Mouse (Mus musculus) myocyte (in vitro differentiated cells): ENCODE measurements at regions not wholly inside any gene's neighbourhood (a gene's known extent, or its start where the extent isn't known, plus 50 kb on each side); places are given as distances from the start of the nearest gene placed in this dataset.
A peak's percentile ranks its signal among the peaks of the same experiment; 100 is the strongest.

ENCODE experiments used
- H3K27me3 ChIP-seq: one replicate; pipeline ENCODE4 v1.6.1; 2011; ENCODE audit not compliant: control insufficient read depth, insufficient read depth, insufficient read length
- H3K36me3 ChIP-seq: one replicate; pipeline ENCODE4 v1.6.1; 2011; ENCODE audit not compliant: control insufficient read depth, insufficient read depth
- H3K4me2 ChIP-seq: one replicate; pipeline ENCODE4 v1.6.1; 2011; ENCODE audit warnings: low read depth, control low read depth
- H3K4me3 ChIP-seq: one replicate; pipeline ENCODE4 v1.5.1; 2011; ENCODE audit warnings: mild to moderate bottlenecking, control low read depth, moderate library complexity
- H3K79me2 ChIP-seq: one replicate; pipeline ENCODE4 v1.6.1; 2011; ENCODE audit not compliant: control insufficient read depth, insufficient read depth
- H3ac ChIP-seq: one replicate; pipeline ENCODE4 v1.6.1; 2011; ENCODE audit not compliant: control insufficient read depth, insufficient read length
- CEBPB ChIP-seq: IDR thresholded peaks from 2 replicates; pipeline ENCODE4 v1.6.1; 2011; ENCODE audit warnings: mild to moderate bottlenecking, moderate library complexity; ENCODE audit not compliant: poor library complexity, insufficient read depth, severe bottlenecking
- E2F4 ChIP-seq: IDR thresholded peaks from one replicate; pipeline ENCODE4 v1.6.1; 2011; ENCODE audit warnings: mild to moderate bottlenecking, control low read depth, moderate library complexity; ENCODE audit not compliant: insufficient read depth
- MAX ChIP-seq: IDR thresholded peaks from one replicate; pipeline ENCODE4 v1.6.1; 2011; ENCODE audit warnings: low read depth, mild to moderate bottlenecking, control low read depth
- MYOD1 ChIP-seq, 3 experiments: IDR thresholded peaks; one replicate each; pipeline ENCODE4 v1.6.1; 2011; ENCODE audit warnings: control low read depth in 2 of 3, low read depth in 2 of 3, mild to moderate bottlenecking in 2 of 3, moderate library complexity in 1 of 3; ENCODE audit not compliant: insufficient read length in 2 of 3, control insufficient read depth in 1 of 3
- MYOG ChIP-seq, 3 experiments: IDR thresholded peaks; one replicate each; pipeline ENCODE4 v1.6.1; 2011; ENCODE audit warnings: control low read depth in 2 of 3, low read depth in 2 of 3, mild to moderate bottlenecking in 2 of 3; ENCODE audit not compliant: insufficient read length in 2 of 3, control insufficient read depth in 1 of 3, insufficient read depth in 1 of 3
- POLR2A ChIP-seq: IDR thresholded peaks from one replicate; pipeline ENCODE4 v1.6.1; 2011; ENCODE audit warnings: low read depth, mild to moderate bottlenecking, control low read depth, moderate library complexity; ENCODE audit not compliant: insufficient read length
- POLR2AphosphoS2 ChIP-seq: IDR thresholded peaks from one replicate; pipeline ENCODE4 v1.6.1; 2011; ENCODE audit warnings: low read depth, control low read depth; ENCODE audit not compliant: insufficient read length
- REST ChIP-seq: IDR thresholded peaks from one replicate; pipeline ENCODE4 v1.6.1; 2011; ENCODE audit warnings: mild to moderate bottlenecking, control low read depth, moderate library complexity; ENCODE audit not compliant: insufficient read depth, insufficient read length
- SRF ChIP-seq: IDR thresholded peaks from one replicate; pipeline ENCODE4 v1.6.1; 2011; ENCODE audit warnings: low read depth; ENCODE audit not compliant: control insufficient read depth, insufficient read length
- TCF12 ChIP-seq: IDR thresholded peaks from one replicate; pipeline ENCODE4 v1.6.1; 2011; ENCODE audit warnings: mild to moderate bottlenecking, control low read depth; ENCODE audit not compliant: poor library complexity, insufficient read depth, severe bottlenecking
- TCF3 ChIP-seq: IDR thresholded peaks from one replicate; pipeline ENCODE4 v1.6.1; 2011; ENCODE audit warnings: low read depth, control low read depth; ENCODE audit not compliant: insufficient read length
- USF1 ChIP-seq: IDR thresholded peaks from one replicate; pipeline ENCODE4 v1.6.1; 2011; ENCODE audit warnings: low read depth, mild to moderate bottlenecking, control low read depth, moderate library complexity

DNA sequence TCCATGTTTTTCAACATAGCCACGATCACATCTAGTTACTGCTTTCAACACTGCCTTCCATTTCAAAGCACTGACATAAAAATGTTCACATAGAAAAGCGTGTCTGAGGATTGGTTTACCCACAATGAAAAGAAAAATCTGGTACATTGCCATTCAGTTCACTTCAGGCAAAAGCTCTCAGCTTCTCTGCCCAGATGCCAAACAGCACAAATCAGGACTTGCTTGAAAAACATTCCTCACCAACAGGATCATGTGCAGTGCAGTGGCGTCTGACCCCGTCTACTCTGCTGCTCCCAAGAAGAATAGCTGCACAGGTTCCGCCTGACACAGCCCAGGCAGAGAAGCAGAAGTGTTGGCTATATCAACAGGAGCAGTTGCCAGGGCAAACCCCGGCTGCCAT, 684.0 kb downstream of the Efnb2 start:
- Histone ChIP-seq H3K4me3 (no peak overlapping the region), H3K27me3 (no peaks in the 10 kb centered on the region), H3ac (no peak overlapping the region), H3K79me2 (no peaks in the 10 kb centered on the region), H3K36me3 (no peaks in the 10 kb centered on the region), H3K4me2 (no peak overlapping the region)
- TF ChIP-seq MYOG (IDR thresholded peaks at IDR 0.05; ENCODE audit: control insufficient read depth in 1 of 3, insufficient read depth in 1 of 3, insufficient read length in 2 of 3, low read depth in 2 of 3) (no peak), POLR2A (no peak), SRF (no peak), CEBPB (no peak)

DNA sequence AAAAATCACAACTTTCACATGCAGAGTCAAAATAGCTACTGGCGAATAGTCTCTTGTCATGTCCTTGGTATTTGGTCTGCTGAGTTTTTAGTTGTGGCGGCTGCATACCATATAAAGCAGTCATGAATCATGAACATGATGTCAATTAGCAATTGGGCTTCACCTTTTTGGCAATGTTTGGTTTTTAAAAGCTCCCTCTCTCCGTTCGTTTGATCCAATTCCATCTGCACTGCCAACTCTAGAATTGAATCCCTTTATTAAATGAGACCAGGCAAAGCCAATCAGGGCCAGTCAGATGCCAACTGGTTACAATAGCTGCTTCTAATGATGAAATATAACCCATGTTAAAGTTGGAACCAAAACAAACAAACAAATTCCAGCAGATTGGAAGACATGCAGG, 687.3 kb downstream of the Efnb2 start:
- Histone ChIP-seq H3K36me3 (no peaks in the 10 kb centered on the region), H3K4me2 (no peak overlapping the region), H3K79me2 (no peaks in the 10 kb centered on the region), H3ac (no peak overlapping the region), H3K4me3 (no peak overlapping the region), H3K27me3 (no peaks in the 10 kb centered on the region)
- no peak for TF ChIP-seq TCF3
- no peak for TF ChIP-seq POLR2AphosphoS2
- TF ChIP-seq MYOG (IDR thresholded peaks at IDR 0.05; ENCODE audit: control insufficient read depth in 1 of 3, insufficient read depth in 1 of 3, insufficient read length in 2 of 3, low read depth in 2 of 3) = no peak
- TF ChIP-seq USF1 = no peak
- no peak for TF ChIP-seq MAX
- no peak for TF ChIP-seq SRF
- no peak for TF ChIP-seq MYOD1 (IDR thresholded peaks at IDR 0.05; ENCODE audit: control insufficient read depth in 1 of 3, insufficient read length in 2 of 3, low read depth in 2 of 3)
- TF ChIP-seq REST = no peak
- TF ChIP-seq TCF12 = no peak
- TF ChIP-seq POLR2A = no peak
- TF ChIP-seq CEBPB = no peak
- no peak for TF ChIP-seq E2F4

GRCm38 (mm10) chr8:7964276-7964675, 696.8 kb downstream of the Efnb2 start:
- Histone ChIP-seq H3K27me3 (no peaks in the 10 kb centered on the region), H3K79me2 (no peaks in the 10 kb centered on the region), H3K4me3 (no peak overlapping the region), H3K4me2 (no peak overlapping the region), H3K36me3 (no peaks in the 10 kb centered on the region), H3ac (no peak overlapping the region)
- TF ChIP-seq REST (no peak), POLR2A (no peak), CEBPB (no peak), E2F4 (no peak), TCF3 (no peak), SRF (no peak), MAX (no peak), TCF12 (no peak), USF1 (no peak), MYOD1 (IDR thresholded peaks at IDR 0.05; ENCODE audit: control insufficient read depth in 1 of 3, insufficient read length in 2 of 3, low read depth in 2 of 3) (no peak), MYOG (IDR thresholded peaks at IDR 0.05; ENCODE audit: control insufficient read depth in 1 of 3, insufficient read depth in 1 of 3, insufficient read length in 2 of 3, low read depth in 2 of 3) (no peak), POLR2AphosphoS2 (no peak)

GRCm38 (mm10) chr8:7956745-7957144, 704.3 kb downstream of the Efnb2 start:
- Histone ChIP-seq H3K36me3 (no peaks in the 10 kb centered on the region), H3K79me2 (no peaks in the 10 kb centered on the region), H3ac (no peak overlapping the region), H3K4me2 (no peak overlapping the region), H3K27me3 (no peaks in the 10 kb centered on the region), H3K4me3 (no peak overlapping the region)
- TF ChIP-seq MAX (no peak), MYOD1 (IDR thresholded peaks at IDR 0.05; ENCODE audit: control insufficient read depth in 1 of 3, insufficient read length in 2 of 3, low read depth in 2 of 3) (peak in 2 of 3 experiments; percentile 48 to 51), USF1 (no peak)

- H3K79me2 ChIP-seq = no peaks in the 10 kb centered on the region
- H3K4me3 ChIP-seq = no peak overlapping the region
- H3K4me2 ChIP-seq = no peak overlapping the region
- no peaks in the 10 kb centered on the region for H3K36me3 ChIP-seq
- no peaks in the 10 kb centered on the region for H3K27me3 ChIP-seq
- no peak for TF ChIP-seq MAX
- TF ChIP-seq MYOG (IDR thresholded peaks at IDR 0.05; ENCODE audit: control insufficient read depth in 1 of 3, insufficient read depth in 1 of 3, insufficient read length in 2 of 3, low read depth in 2 of 3) = no peak
- no peak for TF ChIP-seq CEBPB
- TF ChIP-seq POLR2A = no peak
- no peak for TF ChIP-seq E2F4
- no peak for TF ChIP-seq MYOD1 (IDR thresholded peaks at IDR 0.05; ENCODE audit: control insufficient read depth in 1 of 3, insufficient read length in 2 of 3, low read depth in 2 of 3)
- TF ChIP-seq TCF12 = no peak
- TF ChIP-seq POLR2AphosphoS2 = no peak
- TF ChIP-seq REST = no peak
- TF ChIP-seq USF1 = no peak
- TF ChIP-seq SRF = no peak
- no peak for TF ChIP-seq TCF3
- no peak overlapping the region for H3ac ChIP-seq
Observed at GRCm38 (mm10) chr8:7954851-7955250, 706.2 kb downstream of the Efnb2 start.
